Mouse (Mus musculus) 416B (cell line): Measurements from ENCODE around the gene Pik3ap1.

Source experiments
- DNase-seq: peaks from one replicate; pipeline ENCODE4 v3.0.0; 2011; ENCODE audit warnings: low read depth

Gene Pik3ap1

DNA sequence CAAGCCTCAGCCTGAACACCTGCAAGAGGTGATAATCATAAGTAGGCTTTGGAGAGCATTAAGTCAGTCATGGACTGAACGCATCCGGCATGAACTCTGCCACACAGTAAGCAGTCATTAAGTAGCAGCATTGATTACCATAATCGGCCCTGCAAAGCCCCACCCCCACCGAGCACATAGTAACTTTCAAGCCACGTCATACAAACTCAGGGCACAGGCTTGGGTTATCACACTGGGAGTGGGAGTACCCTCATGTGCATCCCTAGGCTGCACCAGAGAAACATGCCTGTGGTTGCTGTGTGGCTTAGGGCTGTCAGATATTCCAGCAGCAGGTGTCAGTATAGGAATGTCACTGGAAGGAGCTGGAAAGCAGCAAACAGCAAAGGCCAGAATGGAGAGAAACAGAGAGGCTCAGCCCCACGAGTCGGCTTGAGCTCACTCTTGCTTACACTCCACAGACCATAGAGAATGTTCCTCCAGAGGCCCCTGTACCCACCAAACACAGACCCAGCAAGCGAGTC, 105.1 kb downstream of the Pik3ap1 start:
- DNase-seq = no peak

DNA sequence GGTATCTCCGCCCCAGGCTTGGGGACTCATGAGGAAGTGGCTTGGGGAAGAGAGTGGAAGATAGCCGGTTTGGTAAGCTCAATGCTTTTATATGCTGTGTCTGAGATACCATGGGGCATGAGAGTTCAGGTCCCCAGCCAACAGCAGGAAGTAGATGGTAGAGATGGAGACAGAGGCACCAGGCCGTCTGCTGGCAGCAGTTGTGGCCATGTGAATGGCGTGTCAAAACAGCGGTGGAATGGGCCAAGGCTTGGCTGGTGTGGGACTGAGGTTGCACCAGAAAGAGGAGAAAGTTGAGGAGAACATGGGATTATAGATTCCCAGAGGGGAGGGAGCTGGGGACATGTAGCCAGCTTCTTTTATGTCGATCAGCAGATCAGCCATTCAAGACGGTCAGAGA, 106.3 kb downstream of the Pik3ap1 start:
- DNase-seq = no peak

- DNase-seq = no peak
Measured at GRCm38 (mm10) chr19:41275588-41275987, 109.3 kb downstream of the Pik3ap1 start.

- no peak for DNase-seq
Measured at GRCm38 (mm10) chr19:41270906-41271305, 114.0 kb downstream of the Pik3ap1 start.

DNA sequence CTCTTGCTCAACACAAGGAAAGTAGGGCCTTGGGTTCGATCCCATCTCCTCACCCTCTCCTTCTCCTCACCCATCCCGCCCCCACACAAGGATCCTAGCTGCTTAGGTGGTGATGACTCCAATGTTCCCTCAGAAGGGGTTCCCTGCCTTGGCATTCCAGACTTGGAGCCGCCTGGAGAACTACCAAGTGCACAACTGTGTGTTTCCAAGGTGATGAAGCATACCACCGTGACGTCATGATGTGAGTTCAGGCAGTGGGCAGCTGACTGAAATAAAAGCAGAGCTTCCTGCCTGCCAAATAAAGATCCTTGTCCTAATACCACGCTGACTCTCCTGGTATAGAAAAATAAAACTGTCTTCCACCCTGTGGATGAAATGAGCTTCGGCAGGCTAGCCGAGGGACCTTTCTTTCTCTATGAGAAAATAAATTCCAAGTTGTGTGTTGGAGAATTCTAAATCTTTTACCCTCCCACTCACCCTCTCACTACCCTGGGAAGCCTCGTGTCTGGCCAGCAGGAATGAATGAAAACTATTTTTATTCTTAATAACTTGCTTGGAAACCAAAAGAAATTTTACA, 114.7 kb downstream of the Pik3ap1 start:
- no peak for DNase-seq

DNA sequence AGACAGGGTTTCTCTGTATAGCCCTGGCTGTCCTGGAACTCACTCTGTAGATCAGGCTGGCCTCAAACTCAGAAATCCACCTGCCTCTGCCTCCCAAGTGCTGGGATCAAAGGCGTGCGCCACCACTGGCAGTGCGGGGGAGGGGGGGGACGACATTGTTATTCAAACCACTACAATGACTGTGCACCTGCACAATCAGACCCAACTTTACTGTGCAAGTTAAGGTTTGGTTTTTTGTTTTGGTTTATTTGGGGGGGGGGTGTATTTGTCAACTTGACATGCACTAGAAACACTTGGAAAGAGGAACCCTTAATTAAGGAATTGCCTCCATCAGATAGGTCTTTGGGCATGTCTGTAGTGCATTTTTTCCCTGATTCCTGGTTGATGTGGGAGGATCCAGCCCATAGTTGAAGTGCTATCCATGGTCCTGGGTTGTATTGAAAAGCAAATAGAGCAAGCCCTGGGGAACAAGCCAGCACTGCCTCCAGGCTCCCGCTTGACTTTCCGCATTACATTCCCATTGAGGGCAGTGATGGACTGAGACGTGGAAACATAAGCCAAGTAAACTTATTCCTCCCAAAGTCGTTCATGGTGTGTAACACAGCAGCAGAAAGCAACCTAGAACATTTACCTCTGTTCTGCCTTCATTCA, 118.5 kb downstream of the Pik3ap1 start:
- no peak for DNase-seq

DNA sequence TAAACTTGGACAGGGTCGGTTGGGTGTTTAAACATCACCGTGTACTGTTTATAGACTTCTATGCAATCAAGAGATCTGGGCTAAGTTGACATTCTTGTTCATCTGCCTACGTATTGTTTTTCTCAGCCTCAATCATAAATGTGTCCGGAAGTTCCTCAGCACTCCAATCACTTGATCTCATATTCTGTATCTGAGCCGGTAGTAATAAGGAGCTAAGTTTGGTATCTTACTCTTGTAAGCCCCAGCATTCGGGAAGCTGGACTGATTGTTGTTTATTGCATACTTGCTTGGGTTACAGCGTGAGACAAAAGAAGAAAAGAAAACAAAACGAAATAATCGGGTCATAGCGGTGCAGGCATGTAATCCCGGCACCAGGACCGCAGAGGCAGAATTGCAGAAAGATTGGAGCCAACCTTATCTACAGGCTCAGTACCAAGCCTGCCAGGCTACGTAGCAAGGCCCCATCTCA, 120.5 kb downstream of the Pik3ap1 start:
- peak; percentile 56 for DNase-seq

GRCm38 (mm10) chr19:41263630-41264295, 121.1 kb downstream of the Pik3ap1 start, which contains the start of gene Tm9sf3:
Gene Tm9sf3, minus strand, starts transcription at chr19:41263997.
- DNase-seq = peak; percentile 78

DNA sequence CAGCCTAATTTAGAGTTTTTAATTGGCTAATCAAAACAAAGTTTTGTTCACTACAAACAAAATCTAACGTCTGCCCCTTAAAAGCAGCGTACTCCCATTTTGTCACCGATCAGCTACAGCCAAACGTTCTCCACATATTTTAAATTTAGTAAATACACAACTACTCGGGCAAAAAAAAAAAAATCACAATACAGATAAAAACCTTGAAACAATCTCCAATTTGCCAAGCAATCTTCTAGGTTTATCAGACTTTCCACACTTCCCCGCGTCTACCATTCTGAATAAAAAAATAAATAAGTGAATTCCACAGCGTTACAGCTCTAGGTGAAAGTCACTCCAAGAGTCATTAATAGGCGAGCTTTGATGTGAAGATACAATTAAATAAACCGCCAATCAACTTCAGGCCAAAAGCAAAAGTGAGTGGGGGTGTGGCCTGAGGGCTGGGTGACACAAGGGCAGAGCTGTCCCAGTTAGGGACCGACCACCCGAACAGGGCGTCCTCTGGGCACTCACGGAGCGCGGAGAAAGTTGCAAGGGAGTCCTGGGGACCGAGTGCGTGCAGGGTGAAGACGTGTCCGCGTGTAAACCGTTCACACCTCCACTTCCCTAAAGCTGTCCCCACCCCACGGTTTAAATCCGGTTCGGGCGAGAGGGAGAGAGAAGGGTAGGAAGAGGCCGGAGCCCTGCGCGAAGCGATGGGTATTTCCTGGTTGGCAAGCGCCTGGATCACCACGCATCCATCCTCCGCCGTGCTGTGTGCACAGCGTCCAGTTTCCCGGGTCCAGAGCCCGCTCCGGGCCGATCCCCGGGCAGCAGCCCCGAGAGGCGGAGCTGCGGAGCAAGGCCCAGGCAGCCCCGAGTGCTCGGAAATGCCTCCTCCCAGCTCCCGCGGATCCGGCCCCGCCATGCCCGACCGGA, 121.9 kb downstream of the Pik3ap1 start:
- DNase-seq = peak; percentile 71

DNA sequence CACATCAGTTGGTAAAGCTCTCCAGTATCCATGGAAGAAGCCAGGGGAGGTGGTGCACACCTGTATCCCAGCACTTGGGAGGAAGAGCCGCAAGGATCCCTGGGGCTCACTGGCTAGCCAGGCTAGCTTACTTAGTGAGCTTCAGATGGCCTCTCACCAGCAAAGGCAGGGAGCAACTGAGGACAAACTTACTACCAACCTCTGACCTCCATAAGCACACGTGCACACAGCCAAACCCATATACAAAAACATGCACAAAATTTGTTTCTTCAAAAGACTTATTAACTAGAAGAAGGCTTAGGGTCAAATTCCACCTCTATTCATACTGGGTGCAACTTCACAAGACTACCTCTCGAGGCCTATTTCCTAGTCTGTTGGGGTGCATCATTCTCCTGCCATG, 124.2 kb downstream of the Pik3ap1 start:
- DNase-seq = no peak

GRCm38 (mm10) chr19:41259256-41259655, 125.6 kb downstream of the Pik3ap1 start:
- DNase-seq = no peak

DNA sequence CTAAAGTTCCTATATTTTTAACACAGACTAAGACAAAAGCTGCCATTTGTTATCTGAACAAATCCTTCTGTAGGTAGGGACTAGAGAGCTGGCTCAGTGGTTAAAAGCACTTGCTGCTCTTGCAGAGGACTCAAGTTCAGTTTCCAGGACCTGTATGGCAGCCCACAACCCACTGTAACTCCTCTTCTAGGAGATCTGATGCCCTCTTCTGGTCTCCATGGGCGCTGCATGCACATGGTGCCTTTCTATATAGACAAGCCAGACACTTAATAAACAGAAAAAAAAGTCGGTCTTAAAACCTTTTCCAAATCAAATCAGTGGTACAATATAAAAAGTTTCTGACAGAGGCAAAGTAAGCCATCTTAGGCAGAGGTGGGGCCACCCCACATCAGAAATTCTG, 126.2 kb downstream of the Pik3ap1 start:
- peak; percentile 78 for DNase-seq

GRCm38 (mm10) chr19:41254584-41254983, 130.3 kb downstream of the Pik3ap1 start:
- DNase-seq = no peak

DNA sequence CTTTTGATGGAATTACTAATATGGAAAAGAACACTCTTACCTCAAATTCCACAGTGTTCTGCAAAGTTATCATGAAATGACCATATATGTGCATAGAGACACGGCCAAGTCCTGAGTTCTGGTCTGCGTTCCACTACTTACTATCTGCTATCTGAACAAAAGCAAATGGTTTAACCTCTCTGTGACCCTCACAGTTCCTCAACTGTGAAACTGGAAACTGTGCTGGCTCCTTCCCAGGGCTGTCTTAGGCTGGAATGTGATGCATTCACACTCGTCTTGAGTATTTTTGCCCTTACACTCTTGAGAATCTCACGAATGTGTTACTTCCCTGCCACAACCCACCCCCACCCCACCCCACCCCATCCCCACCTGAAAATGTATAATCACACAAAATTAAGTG, 135.9 kb downstream of the Pik3ap1 start:
- DNase-seq = no peak

GRCm38 (mm10) chr19:41248271-41248670, 136.6 kb downstream of the Pik3ap1 start:
- DNase-seq = peak; percentile 89

DNA sequence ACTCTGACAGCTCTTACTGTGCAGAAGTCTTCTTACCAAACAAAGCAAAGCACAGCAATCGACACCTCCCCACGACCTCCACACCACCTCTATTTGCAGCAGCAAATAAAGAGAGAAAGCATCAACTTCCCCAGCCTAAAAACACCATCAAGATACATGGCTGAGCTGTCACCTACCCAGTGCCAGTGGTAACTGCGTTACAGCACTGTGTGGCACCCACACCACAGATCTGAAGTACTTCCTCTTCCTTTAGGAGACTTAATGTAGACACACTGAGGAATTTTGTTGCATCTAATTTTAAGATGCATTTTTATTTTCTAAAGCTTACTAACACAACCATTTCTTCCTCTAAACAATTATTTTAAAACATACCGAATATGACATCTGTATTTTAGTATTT, 138.6 kb downstream of the Pik3ap1 start:
- DNase-seq = peak; percentile 45

DNA sequence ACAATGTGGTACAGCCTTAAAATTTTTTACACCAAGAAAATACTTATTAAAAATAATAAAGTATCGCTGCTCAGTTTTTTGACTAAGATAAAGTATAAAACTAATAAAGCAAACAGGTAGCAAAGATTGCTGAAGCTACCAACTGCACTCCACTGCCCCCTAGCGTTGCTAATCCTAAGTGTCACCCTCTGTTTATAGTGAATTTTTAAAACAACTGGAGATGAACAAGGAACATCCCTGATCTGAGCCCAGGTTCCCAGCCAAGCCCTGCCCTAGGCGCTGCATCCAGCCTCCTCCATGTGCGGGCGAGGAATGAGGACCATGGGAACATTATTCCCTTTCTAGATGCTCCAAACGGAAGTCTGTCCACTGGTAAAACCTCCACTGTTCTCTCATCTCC, 140.3 kb downstream of the Pik3ap1 start:
- DNase-seq = peak; percentile 65

GRCm38 (mm10) chr19:41241997-41242396, 142.9 kb downstream of the Pik3ap1 start:
- DNase-seq = no peak

DNA sequence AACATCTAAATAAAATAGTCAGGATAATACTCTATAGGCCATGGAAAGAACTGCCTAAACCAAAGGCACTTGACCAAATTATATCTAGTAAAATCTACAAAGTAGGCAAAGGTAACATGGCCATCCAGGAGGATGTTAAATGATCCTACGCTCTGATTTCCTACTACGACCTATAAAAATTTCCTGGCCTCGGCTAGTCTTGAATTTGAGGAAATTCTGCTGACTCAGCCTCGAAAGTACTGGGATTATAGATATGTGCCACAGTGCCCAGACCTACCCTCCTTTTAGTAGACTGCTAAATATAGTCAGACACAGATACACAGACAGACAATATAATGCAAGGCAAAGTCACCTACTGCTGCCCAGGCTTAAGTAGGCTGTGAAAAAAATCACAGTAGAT, 151.2 kb downstream of the Pik3ap1 start:
- no peak for DNase-seq
